Mouse (Mus musculus) embryo, embryonic 11 days (tissue): ENCODE measurements around the gene Ehbp1.

Experiments used
- DNase-seq: peaks from one replicate; pipeline ENCODE4 v3.0.0-alpha.2; 2015

Ehbp1 gene

DNA sequence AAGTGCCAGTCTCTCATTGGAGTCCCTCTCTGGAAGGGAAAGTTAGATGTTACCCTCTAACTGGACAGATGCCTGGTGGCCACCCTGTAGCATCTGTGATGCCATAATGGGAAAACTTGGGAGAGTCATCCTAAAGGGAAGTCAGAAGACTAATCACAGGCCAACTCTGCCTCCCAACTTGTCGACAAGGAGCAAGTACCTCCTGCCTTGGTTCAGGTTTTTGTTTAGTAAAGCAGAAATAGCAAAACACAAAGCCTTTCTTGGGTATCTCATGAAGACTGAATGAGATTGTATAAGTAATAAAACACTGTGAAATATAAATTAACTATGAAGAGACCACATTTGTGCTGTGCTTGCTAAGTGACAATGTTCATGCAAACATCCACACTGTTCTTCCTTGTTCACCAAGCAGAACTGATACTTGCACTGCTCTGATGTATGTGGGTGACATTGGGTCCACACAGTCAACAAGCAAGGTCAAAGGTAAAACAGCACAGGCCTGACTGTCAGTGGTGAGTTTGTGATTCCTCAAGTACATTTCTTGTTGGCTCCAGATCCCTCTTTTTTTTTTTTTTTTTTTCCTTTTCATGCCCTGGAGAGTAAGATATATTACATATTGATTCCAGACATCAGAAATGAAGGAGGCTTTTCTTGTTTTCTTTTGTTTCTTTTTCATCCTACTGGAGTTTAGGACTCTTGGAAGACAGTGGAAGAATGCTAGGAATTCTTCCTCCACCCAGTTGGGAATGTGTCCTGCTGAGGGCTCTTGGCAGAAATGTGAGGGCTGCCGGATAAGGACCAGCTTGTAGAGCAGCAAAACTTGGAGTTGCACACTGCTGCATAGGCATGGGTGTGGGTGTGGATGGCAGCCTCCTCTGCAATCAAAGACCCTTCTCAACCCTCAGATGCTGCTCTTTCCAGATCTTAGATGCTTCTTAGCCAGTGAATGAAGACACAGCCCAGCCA is at the start of gene Ehbp1:
Ehbp1 (minus strand) TSS at position 51 of the 966 bp plus-strand sequence.
- DNase-seq, result no peak

DNA sequence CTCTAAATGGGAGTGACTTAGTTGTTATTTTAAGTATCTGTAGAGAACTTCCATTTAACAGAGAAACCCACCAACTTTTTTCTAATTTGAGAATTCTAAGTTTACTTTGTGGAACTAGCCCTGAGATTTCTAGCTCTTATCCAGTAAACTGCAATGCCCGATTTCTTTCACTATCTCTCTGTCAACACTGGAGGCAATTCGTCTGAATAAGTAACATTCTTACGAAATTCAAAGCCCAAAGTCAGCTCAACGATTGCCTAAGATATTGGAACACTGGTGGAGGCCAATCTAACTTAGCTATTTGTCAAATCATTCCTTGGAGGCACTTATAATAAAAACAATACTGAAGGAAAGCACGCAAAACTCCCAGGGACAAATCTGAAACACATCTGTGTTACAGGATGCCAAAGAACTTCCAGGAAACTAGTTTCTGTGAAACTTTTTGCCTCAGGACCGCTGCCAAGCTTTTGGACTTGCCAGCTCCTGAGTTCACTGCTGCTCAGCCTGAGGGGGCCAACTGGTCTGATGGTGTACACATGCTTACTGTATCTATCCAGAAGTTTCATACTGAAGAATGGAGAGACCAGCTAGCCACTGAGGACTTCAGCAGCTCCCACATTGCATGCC is 45.5 kb upstream of the Ehbp1 start:
- no peak for DNase-seq

DNA sequence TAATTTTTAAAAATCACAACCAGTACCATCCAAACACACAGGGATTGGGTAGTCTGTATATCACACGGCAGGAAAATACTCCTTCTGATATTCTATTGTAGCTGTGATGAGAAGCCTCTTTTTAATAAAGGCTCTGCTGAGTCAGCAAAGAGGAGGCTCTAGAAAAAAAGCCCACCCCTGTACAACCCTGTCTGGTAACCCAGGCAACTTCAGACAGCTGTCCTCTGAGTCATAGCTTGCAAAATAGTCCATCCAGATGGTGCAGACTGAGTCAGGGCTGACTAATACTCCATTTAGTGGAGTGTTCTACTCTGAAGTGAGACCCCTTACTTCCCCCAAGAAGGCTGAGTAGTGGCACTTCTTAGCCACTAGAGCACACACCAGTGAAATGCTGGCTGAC is 41.4 kb upstream of the Ehbp1 start:
- DNase-seq, result no peak

DNA sequence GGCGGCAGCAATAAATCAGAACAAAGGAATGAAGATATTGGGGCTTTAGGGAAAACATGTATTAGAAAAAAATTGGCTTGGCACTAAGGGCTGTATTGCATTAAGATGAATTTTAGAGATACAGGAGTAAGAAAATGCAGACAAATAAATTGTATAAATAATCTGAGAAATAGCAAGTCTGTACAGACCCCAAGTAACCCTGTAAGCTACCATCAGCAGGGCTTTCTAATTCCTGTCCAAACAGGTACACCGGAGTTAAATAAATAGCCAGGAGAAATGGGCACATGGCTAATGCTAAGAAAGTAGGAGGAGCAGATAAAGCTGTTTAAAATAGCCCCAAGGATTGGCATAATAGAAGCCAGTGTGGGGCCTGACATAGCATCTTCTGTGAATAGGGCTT is 32.7 kb upstream of the Ehbp1 start:
- DNase-seq, result no peak

DNA sequence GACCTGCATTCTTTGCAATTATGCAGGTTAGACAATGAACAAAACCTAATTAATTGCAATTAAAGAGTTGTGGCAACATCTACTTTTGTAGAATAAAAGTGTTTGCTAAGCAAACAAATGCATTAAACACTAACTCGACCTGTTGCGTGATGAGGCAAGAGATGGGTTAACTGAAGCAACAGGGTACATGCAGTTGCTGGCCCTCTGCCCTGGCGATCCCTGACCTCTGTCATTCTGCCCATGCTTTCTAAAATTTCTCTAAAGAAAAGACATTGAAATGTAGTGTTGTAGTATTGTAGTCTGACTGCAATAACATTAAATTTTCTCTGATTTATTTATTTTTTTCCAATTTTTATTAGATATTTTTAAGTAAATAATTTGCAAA is 31.2 kb upstream of the Ehbp1 start:
- DNase-seq, result no peak

DNA sequence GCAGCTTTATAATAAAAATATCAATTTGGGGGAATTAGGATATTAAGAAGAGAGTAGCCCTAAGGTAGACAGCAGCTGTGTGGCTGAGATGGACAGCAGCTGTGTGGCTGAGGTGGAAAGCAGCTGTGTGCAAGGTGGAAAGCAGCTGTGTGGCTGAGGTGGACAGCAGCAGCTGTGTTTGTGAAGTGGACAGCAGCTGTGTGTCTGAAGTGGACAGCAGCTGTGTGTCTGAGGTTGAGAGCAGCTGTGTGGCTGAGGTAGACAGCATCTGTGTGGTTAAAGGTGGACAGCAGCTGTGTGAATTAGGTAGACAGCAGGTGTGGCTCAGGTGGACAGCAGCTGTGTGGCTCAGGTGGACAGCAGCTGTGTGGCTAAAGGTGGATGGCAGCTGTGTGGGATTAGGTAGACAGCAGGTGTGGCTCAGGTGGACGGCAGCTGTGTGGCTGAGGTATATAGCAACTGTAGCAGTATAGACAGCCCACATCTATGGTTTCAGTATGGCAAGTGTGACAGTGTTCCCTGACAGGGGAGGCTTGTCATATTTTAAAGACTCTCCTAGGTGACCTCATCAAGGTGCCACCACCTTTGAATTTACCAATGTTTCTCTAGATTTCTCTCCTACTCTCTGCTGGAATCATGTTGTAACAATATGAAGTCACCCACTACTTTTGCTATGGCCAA is 30.7 kb upstream of the Ehbp1 start:
- DNase-seq, result no peak

DNA sequence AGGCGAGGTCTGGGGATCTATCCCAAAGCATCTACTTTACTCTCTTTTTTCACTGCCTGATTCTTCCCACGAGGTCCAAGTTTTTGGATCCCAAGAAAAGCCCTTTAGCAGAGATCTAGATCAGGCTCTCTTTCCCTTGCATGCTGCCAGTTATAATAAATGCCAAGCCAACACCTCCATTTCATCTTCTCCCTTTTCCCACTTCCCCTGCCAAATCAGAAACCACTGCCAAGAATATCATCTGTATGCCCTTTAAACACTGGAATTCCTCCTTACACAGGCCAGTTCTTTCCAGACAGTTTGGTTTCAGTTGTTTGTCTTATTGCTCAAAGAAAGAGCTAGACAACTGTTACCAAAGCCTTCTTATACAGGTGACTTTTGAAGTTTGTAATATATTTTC is 27.7 kb upstream of the Ehbp1 start:
- DNase-seq, result no peak

DNA sequence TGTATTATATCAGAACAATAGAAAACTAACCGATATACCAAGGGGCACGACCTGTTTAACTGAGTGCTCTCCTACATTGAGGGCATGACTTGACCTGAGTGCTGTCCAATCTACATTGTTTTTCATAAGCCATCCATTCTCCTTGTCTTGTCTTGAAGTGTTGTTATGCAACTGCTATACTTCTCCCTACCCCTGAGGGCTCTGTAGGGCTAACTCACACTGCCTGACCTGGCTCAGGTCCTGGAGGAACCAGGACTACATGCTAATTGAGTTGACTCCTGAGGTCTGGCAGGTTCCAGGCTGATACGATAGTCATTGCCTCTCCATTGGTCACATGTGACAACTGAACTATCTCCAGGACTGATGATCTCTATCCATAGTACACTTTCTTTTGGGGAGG is 26.5 kb upstream of the Ehbp1 start:
- no peak for DNase-seq

DNA sequence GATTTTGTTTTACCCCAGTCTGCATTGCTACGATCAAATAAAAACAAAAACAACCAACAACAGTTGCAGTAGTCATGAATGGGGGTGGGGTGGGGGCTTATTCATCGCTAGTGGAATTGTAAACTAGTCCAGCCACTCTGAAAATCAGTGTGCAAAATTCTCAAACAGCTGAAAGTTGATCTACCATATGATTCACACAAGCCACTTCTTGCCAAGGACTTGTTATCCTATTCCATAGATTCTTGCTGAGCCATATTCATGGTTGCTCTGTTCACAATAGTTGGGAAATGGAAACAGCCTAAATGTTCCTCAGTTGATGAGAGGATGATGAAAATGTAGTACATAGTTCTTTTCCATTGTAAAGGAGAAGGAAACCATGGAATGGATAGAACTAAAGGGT is 24.4 kb upstream of the Ehbp1 start:
- no peak for DNase-seq

DNA sequence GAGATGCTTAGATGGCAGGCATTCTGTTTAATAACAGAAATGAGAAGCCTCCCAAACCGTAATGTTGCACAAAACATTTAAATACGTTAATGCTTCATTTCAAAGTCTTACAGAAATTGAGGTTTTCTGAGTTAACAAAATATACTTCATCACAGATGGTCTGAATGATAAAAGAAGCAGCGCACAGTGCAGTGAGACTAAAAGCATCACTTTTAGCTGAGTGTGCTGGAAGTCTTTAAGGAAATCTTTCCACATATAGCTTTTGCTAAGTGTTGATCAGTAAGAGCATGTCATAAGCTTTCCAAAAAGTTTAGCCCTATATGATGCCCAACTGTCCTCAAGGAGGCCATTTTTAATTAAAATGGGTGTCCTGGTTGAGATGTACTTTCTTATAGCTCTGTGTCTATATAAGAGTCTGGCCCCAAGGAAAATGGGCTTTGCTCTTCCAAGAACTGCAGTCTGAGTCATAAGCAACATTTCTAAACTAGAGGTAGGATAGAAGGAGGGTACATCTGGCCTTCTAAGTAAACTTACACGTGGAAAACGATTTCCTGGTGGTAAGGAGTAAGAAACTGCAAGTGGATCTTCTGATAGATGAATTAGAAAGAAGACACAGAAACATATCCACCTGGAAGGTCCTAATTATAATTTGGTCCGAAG is 12.0 kb upstream of the Ehbp1 start:
- DNase-seq, result no peak

DNA sequence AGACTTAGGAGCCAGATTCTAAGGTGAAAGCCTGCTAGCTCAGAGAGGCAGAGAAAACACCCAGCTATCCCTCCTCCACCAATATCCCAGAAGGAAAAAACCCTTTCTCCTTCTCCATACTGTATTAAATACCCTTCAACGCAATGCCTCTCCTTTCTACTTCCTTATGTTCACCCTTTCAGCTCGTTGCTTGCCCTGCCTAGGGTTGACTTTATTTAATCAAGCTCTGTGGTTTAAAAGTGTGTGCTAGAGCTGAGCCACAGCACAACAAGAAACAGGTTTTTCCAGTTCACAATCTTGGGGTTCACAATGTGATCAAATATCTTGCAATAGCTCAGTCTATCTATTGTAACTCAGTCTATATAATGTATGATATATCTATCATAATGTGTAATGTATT is 7.9 kb upstream of the Ehbp1 start:
- DNase-seq, result no peak

DNA sequence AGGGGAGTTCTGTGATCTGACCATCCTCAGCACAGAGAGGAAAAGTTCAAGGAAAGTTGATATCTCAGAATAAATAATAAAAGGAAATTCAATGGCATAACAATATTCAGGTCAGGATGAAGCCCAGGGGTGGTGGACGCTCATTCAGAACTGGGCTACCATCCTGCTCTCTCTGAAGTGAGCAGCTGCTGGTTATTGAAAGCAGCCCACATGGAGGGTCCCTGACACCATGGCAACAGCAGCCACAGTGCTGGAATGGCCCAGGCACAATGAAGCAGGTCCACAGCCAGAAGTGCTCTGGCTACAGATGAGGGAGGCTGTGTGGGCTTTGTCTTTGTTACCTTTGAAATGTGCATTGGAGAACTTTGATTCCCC is 6.4 kb upstream of the Ehbp1 start:
- DNase-seq, result peak; percentile 84

DNA sequence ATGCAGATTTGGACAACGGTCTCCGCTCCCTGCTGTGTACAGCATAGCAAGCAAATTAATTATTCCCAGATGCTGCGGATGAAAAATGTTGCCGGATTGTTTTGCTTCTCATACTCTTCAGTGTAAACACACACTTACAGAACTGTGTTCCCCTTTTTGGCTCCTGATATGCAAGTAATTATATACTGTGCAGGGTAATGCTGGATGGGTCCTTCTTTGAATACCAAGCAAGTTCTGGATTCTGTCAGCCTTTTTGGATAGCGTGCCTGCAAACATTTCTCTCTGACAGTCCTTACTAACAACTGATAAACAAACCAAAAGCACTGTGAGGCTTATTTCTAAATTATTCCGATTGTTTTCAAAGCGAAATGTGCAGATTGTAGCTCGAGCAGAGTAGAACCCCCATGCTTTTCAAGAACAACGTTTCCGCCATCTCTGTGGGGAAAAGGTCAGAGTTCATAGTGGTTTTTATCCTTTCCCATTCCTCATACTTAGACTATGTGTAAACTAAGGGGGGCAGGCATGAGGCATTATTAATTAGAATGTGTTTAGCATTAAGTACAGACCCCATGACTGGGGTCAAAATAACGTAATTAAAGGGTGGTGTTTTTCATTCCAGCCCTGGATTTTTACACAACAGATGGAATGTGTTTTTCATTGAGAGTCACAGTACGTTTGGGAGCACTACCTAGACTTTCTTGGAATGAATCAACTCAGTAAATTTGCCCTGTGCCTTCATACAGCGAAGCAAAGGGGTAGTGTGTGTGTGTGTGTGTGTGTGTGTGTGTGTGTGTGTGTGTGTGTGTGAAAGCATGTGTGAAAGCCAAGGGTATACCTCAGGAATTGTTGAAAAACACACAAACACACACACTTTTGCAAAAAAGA is 5.8 kb upstream of the Ehbp1 start:
- DNase-seq, result peak; percentile 61

DNA sequence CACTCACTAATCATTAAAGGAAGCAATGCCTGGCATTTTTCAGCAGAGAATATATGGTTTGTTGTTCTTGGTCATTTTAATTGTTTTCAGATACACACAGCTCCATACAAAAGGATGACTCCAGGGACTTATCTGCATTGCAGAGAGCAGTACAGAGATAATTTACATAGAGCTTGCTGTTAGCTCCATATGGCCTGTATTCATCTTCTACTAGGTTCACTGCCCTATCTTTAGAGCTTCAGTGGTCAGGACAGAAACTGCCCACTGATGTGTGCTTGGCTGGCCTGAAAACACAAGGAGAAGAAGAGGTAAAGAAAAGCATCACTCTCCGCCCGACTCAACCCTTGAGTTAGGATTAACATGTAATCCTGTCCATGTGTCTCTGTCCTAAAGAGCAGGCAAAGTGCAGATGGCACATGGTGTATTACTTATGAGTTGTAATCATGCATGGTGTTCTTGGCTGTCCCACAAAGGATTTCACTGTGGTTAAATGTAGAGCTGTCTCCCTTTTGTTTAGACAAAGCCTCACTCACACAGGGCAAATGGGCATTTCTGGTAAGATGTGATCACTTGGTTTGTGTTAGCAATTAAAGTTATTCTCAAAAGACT is 14.7 kb downstream of the Ehbp1 start:
- no peak for DNase-seq

DNA sequence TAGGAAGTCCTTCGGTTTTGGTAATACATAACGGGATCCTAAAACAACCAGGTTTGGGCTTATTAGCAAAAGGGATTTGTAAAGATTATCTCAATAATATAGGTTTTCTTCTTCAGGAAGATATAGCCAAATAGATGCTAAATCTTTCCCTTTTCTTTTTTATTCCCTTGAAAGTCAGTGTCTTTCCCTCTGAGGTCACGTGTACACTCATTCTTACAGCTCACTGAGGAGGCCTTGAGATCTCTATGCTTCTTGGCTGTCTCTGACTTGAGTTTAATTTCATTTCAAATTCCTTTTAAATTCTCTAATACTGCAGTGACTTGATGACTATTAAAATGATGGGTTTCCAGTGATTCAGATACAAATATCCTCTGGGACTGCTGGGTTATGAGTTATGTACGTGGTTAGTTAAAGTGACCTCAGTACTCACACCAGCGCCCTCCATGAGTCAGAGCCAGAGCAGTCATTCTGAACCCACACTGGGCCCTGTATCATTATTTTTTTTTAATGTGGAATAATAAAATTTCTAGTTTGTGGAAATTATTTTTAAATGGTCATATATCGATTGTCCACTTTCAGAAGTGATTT is 24.2 kb downstream of the Ehbp1 start:
- DNase-seq, result no peak

DNA sequence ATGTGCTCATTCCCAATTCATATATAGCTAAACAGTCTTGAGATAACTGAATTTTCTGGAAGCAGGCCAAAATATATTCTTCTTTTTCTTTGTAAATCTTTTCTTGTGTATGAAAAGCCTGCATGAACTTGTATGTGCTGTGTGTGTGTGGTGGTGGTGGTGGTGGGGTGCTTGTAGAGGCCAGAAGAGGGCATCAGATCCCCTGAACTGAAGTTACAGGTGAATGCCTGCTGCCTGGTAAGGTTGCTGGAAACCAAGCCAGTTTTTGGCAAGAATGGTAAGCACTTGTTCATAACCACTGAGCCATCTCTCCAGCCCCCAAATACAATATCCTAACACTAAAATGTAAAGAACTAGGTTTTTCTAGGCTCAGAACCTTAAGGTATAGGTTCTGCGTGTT is 26.3 kb downstream of the Ehbp1 start:
- no peak for DNase-seq

DNA sequence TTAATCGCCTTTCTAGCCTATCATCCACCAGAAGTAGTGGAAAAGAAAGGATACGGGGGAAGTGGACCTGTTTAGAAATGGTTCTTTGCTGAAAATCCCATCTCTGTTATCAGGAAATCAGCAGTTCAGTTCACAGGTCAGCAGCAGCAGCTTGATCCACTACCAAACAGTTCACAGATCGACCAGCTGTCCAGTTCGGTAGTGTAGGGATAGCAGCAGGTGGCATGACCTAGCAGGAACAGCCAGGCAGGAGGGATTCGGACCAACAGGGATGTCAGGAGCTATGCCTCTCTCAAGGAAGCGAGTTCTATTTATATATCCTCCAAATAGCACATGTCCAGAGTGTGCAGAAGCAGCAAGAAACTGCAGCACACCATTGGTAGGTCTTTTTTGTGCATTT is 40.9 kb downstream of the Ehbp1 start:
- DNase-seq, result no peak

DNA sequence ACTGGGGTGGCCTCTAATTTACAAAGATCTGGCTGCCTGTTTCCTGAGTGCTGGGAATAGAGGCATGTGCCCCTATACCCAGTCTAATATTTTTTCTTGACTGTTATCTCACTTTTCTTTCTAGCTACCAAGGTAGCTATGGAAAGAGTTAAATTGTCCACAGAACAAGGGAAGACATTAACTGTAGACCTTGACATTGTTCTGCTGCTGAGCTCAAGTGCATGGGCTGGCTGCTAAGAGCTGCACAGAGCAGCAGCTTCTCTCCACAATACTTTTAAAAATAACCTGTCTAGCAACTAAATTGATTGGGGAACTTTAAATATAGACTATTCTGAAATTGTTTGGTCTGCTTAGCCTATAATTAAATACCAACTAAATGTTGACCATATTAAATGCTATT is 52.9 kb downstream of the Ehbp1 start:
- DNase-seq, result no peak

DNA sequence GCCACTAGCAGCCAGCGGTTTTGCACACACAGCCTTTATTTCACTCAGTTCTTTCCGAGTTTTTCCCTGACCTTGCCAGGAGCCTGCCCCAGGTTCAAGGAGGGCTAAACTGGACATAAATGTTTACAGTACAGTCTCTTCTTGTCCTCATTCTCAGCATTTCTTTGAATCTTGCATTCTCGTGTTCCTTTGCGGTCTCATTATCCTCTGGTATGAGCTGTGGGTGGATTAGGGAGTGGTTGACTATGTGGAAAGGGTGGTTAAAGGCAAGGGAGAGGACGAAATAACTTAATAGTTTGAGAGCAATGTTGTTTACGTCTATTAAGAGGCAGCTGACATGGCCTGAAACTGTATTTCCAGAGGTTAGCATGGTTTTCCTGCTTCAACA is 54.6 kb downstream of the Ehbp1 start:
- DNase-seq, result no peak

DNA sequence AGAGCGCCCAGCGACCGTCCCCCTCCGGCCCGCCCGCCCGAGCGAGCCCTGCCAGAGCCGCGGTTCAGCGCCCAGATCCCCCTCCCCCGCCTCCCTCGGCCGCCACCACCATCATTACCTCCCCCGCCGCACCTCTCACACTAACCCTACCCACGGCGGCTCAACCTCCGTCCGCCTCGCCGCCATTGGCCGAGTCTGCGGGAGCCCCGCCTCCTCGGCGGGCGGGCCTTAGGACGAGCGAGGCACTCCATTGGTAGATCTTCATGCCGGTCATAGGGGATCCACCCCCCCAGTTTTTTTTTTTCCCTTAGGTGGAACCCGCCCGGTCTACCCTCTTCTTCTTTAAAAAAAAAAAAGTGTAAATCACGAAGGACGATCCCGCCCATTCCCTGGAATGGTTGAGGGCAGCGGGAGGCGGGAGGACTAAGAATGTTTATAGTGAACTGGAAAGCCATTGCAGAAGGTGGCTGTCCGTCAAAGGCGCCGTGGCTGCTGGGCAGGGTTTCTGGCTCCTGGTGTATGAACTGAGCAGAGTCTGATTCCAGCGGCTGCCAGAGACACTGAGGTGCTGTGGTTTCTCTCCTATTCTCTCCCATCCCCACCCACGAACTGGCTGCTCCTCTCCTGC is 55.1 kb downstream of the Ehbp1 start:
- DNase-seq, result peak; percentile 97

DNA sequence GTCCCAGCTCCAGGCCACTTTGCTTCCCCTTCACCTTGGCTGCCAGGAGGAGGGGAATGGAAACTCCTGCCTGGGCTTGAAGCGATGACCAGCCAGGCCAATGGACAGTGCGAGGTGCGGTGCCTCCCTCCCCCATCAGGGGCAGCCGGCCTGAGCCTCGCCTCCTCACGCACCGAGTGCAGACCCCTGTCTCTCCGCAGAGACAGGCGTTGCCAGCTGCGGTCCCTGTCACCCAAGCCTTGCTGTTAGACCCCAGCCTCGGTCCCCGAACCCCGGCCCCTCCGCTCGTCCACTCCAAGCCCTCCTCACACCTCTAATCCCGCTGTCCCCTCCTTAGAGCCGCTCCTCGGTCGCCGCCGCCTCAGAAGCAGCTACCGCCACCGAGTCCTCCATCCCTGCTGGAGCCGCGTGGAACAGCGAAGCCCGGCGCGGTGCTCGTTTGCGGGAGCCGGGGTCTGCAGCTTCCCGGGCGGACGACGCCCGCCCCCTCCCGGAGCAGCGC is 55.7 kb downstream of the Ehbp1 start:
- peak; percentile 77 for DNase-seq
